Mouse (Mus musculus) midbrain, embryonic 15.5 days (tissue): ENCODE measurements at regions not wholly inside any gene's neighbourhood (a gene's known extent, or its start where the extent isn't known, plus 50 kb on each side); places are given as distances from the start of the nearest gene placed in this dataset.
A peak's percentile ranks its signal among the peaks of the same experiment; 100 is the strongest.

Experiments used
- ATAC-seq: fragments of 200-750 bp; cut with Nextera tagmentation; replicated peaks from 2 replicates; pipeline ENCODE4 v1.8.0; 2017; ENCODE audit warnings: moderate TSS enrichment
- H3K27ac ChIP-seq: fragments of 300-500 bp; sonication (generic); 2 replicates; pipeline ENCODE4 v1.5.1; 2015; ENCODE audit warnings: mild to moderate bottlenecking, inconsistent platforms
- H3K27me3 ChIP-seq: fragments of 300-500 bp; sonication (generic); replicated peaks from 2 replicates; pipeline ENCODE4 v1.6.1; 2015; ENCODE audit warnings: inconsistent platforms
- H3K36me3 ChIP-seq: fragments of 300-500 bp; sonication (generic); replicated peaks from 2 replicates; pipeline ENCODE4 v1.6.1; 2015; ENCODE audit warnings: inconsistent platforms
- H3K4me1 ChIP-seq: fragments of 300-500 bp; sonication (generic); 2 replicates; pipeline ENCODE4 v1.6.1; 2015; ENCODE audit warnings: inconsistent platforms
- H3K4me2 ChIP-seq: fragments of 300-500 bp; sonication (generic); 2 replicates; pipeline ENCODE4 v1.6.1; 2015; ENCODE audit warnings: inconsistent platforms, mild to moderate bottlenecking, moderate library complexity
- H3K4me3 ChIP-seq: fragments of 300-500 bp; sonication (generic); 2 replicates; pipeline ENCODE4 v1.5.1; 2015; ENCODE audit warnings: mild to moderate bottlenecking, inconsistent platforms
- H3K9ac ChIP-seq: fragments of 300-500 bp; sonication (generic); 2 replicates; pipeline ENCODE4 v1.6.1; 2015; ENCODE audit warnings: mild to moderate bottlenecking, inconsistent platforms
- H3K9me3 ChIP-seq: fragments of 300-500 bp; sonication (generic); 2 replicates; pipeline ENCODE4 v1.6.1; 2016; ENCODE audit warnings: inconsistent platforms
- WGBS: fragments of 180-500 bp; shearing (Covaris S2); methylation state at CpG from one replicate; pipeline ENCODE4 v1.1.7; 2015; ENCODE audit warnings: mixed read lengths; 5-methylcytosine and 5-hydroxymethylcytosine counted together

DNA sequence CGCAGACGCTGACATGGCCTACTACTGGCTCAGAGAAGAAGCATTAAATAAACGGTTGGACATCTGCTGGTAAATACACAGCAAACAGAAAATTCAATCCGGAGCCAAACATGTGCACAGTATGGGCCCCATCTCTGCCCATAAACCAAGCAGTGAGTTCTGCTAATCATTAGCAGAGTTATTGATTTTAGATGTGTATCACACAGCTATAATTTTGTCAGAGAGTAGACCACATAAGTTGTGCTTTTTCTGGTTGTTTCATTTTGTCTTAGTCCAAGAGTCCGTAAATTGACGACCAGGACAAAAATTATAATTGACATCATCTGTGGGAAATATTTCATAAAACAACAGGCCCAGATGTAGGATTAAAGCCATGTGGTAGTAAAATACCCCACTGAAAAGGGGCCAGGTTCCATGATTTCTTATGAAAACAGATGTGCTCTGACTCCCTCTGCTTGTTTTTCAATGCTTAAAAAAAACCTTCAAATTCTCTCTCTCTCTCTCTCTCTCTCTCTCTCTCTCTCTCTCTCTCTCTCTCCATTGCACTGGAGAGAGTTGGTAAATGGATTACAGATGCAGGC is 339.3 kb downstream of the Hao1 start:
- Histone ChIP-seq H3K27ac (no peak overlapping the region), H3K27me3 (no peaks in the 10 kb centered on the region), H3K36me3 (no peaks in the 10 kb centered on the region), H3K9ac (no peak overlapping the region), H3K4me2 (no peak overlapping the region), H3K4me3 (no peak overlapping the region), H3K9me3 (no peaks in the 10 kb centered on the region), H3K4me1 (no peaks in the 10 kb centered on the region)
- WGBS: 82% methylated on average over 6 of the region's 6 CpGs
- no peak for ATAC-seq

- Histone ChIP-seq H3K4me3 (no peak overlapping the region), H3K4me1 (no peaks in the 10 kb centered on the region), H3K9me3 (no peaks in the 10 kb centered on the region), H3K9ac (no peak overlapping the region), H3K36me3 (no peaks in the 10 kb centered on the region), H3K27me3 (no peaks in the 10 kb centered on the region), H3K4me2 (no peak overlapping the region), H3K27ac (no peak overlapping the region)
- ATAC-seq: no peak
- WGBS: 96% methylated on average over 1 of the region's 1 CpGs
Measured at GRCm38 (mm10) chr2:134203252-134203651, 350.9 kb downstream of the Hao1 start.

GRCm38 (mm10) chr2:134195961-134196360 is 358.2 kb downstream of the Hao1 start:
- no peaks in the 10 kb centered on the region for H3K4me1 ChIP-seq
- no peaks in the 10 kb centered on the region for H3K36me3 ChIP-seq
- no peaks in the 10 kb centered on the region for H3K27me3 ChIP-seq
- H3K9ac ChIP-seq: no peak overlapping the region
- H3K9me3 ChIP-seq: no peaks in the 10 kb centered on the region
- H3K27ac ChIP-seq: no peak overlapping the region
- no peak for ATAC-seq
- no peak overlapping the region for H3K4me3 ChIP-seq
- H3K4me2 ChIP-seq: no peak overlapping the region

GRCm38 (mm10) chr2:134189435-134190063 is 364.6 kb downstream of the Hao1 start:
- Histone ChIP-seq H3K9me3 (no peaks in the 10 kb centered on the region), H3K27me3 (no peaks in the 10 kb centered on the region), H3K4me2 (no peak overlapping the region), H3K27ac (no peak overlapping the region), H3K4me3 (no peak overlapping the region), H3K9ac (no peak overlapping the region), H3K4me1 (no peaks in the 10 kb centered on the region), H3K36me3 (no peaks in the 10 kb centered on the region)
- 0 out of 2 replicates have a peak, but pooled peaks have one; percentile 17 for ATAC-seq
- WGBS: 53% methylated on average over 5 of the region's 5 CpGs
